Mouse (Mus musculus): ENCODE measurements around the gene E130311K13Rik. TPM values are rescaled to one million over a fixed set of nuclear protein-coding genes. Genes with fewer than 3 reads are reported as not detected.
A peak's percentile ranks its signal among the peaks of the same experiment; 100 is the strongest.

The E130311K13Rik gene
- polyA plus RNA-seq, 1 experiment from 2014 or later = 6.3 TPM

DNA sequence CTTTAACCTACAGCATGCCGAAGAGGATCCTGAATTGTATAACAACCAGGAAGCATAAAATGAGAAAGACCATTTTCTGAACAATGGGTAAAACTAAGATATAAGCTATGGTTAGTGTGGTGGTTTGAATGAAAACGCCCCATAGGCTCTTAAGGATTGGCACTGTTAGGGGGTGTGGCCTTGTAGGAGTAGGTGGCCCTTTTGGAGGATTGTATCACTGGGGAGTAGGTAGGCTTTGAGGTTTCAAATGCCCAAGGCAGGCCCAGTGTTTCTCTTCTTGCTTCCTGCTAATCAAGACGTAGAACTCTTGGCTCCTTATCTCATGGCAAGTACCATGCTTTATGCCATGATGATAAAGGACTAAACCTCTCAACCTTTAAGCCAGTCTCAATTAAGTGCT, 20.6 kb upstream of the E130311K13Rik start:
- Histone ChIP-seq H3K36me3 (ENCODE audit: control insufficient read depth, insufficient read depth, low read length) (peaks cover 3% of the 10 kb centered on the region; the same call in 1 of the 2 replicates), H3K4me2 (ENCODE audit: low read depth, low read length) (no peak overlapping the region), H3K4me1 (replicated peaks; ENCODE audit: control insufficient read depth, insufficient read depth, low read length) (no peaks in the 10 kb centered on the region), H3K9me3 (ENCODE audit: control insufficient read depth, low read length) (no peaks in the 10 kb centered on the region), H3K27ac (ENCODE audit: low read length) (no peak overlapping the region), H3K27me3 (ENCODE audit: control insufficient read depth, insufficient read depth, low read depth, low read length) (no peaks in the 10 kb centered on the region), H3K4me3 (ENCODE audit: low read length) (no peak overlapping the region), H3K9ac (ENCODE audit: low read length) (no peak overlapping the region)
- WGBS = 71% methylated on average over 3 of the region's 3 CpGs
- ATAC-seq (ENCODE audit: low read depth) = no peak

DNA sequence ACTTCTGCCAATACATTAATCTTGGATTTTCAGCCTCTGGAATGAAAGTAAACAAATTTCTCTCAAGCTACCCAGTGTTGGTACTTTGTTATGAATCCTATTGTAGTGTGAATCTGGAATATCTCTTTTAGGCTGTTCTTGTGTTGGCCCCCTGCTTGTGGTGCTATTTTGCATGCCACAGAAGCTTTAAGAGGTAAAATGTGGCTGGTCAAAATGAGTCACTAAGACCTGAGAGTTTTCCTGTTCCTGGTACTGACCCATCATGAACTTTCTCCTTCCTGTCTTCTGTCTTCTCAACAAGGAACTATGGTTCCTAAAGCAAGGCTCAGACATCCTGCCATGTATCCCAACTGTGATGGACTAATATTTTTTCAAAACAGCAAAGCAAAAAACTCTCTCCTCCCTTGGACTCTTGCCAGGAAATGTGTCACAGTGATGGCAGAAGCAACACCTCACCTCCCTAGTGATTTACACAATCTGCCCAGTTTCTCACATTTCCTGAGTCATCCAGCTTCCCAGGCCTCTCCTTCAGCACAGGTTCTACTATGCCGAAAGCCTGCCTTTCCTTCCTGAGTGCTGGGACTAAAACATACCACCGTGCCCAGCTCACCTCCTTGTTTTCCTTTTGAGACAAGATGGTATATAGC, 12.1 kb upstream of the E130311K13Rik start:
- no peak overlapping the region for H3K27ac ChIP-seq (ENCODE audit: low read length)
- no peak overlapping the region for H3K9ac ChIP-seq (ENCODE audit: low read length)
- WGBS = 71% methylated on average over 2 of the region's 2 CpGs
- no peaks in the 10 kb centered on the region for H3K4me1 ChIP-seq (replicated peaks; ENCODE audit: control insufficient read depth, insufficient read depth, low read length)
- H3K9me3 ChIP-seq (ENCODE audit: control insufficient read depth, low read length) = no peaks in the 10 kb centered on the region
- H3K27me3 ChIP-seq (ENCODE audit: control insufficient read depth, insufficient read depth, low read depth, low read length) = no peaks in the 10 kb centered on the region
- H3K4me3 ChIP-seq (ENCODE audit: low read length) = no peak overlapping the region
- peaks cover 3% of the 10 kb centered on the region; the same call in 1 of the 2 replicates for H3K36me3 ChIP-seq (ENCODE audit: control insufficient read depth, insufficient read depth, low read length)
- no peak for ATAC-seq (ENCODE audit: low read depth)
- H3K4me2 ChIP-seq (ENCODE audit: low read depth, low read length) = no peak overlapping the region

DNA sequence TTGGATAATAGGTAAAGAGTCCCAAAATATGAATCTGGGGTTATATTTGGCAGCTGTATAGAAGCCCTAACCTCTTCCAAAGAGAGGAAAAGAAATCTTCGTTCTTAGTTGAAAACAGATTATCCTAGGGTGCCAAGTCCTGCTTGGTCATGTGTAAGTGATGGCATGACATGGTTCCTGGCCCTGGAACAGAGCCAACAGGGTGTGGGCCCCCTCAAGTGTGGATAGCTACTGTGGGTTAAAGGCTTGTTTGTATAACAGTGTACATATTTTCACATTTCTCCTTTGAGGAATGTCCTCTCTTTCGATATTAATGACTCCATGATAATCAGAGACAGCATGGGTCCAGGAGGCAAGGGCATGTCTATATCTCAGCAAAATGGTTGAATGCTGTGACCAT, 9.7 kb upstream of the E130311K13Rik start:
- Histone ChIP-seq H3K4me3 (ENCODE audit: low read length) (no peak overlapping the region), H3K27me3 (ENCODE audit: control insufficient read depth, insufficient read depth, low read depth, low read length) (no peaks in the 10 kb centered on the region), H3K27ac (ENCODE audit: low read length) (no peak overlapping the region), H3K4me2 (ENCODE audit: low read depth, low read length) (no peak overlapping the region), H3K4me1 (replicated peaks; ENCODE audit: control insufficient read depth, insufficient read depth, low read length) (no peaks in the 10 kb centered on the region), H3K36me3 (ENCODE audit: control insufficient read depth, insufficient read depth, low read length) (no peaks in the 10 kb centered on the region), H3K9ac (ENCODE audit: low read length) (no peak overlapping the region), H3K9me3 (ENCODE audit: control insufficient read depth, low read length) (no peaks in the 10 kb centered on the region)
- no peak for ATAC-seq (ENCODE audit: low read depth)
- 75% methylated on average over 2 of the region's 2 CpGs for WGBS

DNA sequence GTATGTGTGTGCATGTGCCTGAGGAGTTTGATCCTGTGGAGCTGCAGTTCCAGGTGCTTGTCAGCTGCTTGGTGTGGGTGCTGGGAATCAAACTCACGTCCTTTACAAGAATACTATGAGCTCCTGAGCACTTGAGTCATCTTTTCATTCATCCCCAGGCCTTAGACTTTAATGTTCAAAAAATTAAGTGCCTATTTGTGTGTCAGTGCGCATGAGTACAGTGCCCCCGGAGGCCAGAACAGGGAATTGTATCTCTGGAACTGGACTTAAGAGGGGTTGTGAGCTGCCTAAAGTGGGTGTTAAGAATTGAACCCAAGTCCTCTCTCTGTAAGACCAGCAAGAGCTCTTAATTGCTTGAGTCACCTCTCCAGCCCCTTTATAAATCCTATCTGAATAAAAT, 9.6 kb downstream of the E130311K13Rik start:
- Histone ChIP-seq H3K9me3 (ENCODE audit: control insufficient read depth, low read length) (no peaks in the 10 kb centered on the region), H3K27ac (ENCODE audit: low read length) (no peak overlapping the region), H3K4me1 (replicated peaks; ENCODE audit: control insufficient read depth, insufficient read depth, low read length) (no peaks in the 10 kb centered on the region), H3K36me3 (ENCODE audit: control insufficient read depth, insufficient read depth, low read length) (peaks cover 4% of the 10 kb centered on the region; the same call in 1 of the 2 replicates), H3K27me3 (ENCODE audit: control insufficient read depth, insufficient read depth, low read depth, low read length) (no peaks in the 10 kb centered on the region), H3K4me2 (ENCODE audit: low read depth, low read length) (no peak overlapping the region), H3K4me3 (ENCODE audit: low read length) (no peak overlapping the region), H3K9ac (ENCODE audit: low read length) (no peak overlapping the region)
- 66% methylated on average over 3 of the region's 3 CpGs for WGBS
- ATAC-seq (ENCODE audit: low read depth) = no peak

DNA sequence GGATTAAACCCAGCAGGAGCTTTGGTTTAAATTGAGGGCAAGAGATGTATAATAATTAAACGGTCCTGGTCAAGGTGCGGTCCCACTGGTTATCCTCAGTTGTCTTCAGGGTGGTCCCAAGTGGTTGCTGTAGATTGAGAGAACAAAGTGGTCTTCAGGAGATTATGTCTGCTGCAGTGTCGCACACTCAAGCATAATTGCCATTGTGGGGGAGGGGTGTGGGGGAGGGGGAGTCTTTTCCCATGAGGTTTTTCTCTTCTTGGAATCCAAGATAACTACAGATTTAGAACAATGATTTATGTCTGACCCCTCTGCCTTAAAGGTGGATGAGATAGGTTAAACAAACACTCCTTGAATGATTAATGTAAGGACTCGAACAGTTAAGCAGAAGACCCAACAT, 19.0 kb downstream of the E130311K13Rik start:
- H3K36me3 ChIP-seq (ENCODE audit: control insufficient read depth, insufficient read depth, low read length) = peaks cover 3% of the 10 kb centered on the region; the same call in 1 of the 2 replicates
- H3K27ac ChIP-seq (ENCODE audit: low read length) = no peak overlapping the region
- no peaks in the 10 kb centered on the region for H3K27me3 ChIP-seq (ENCODE audit: control insufficient read depth, insufficient read depth, low read depth, low read length)
- H3K9ac ChIP-seq (ENCODE audit: low read length) = no peak overlapping the region
- H3K4me3 ChIP-seq (ENCODE audit: low read length) = no peak overlapping the region
- WGBS = 45% methylated on average over 4 of the region's 4 CpGs
- no peak for ATAC-seq (ENCODE audit: low read depth)
- peaks cover 2% of the 10 kb centered on the region; the same call in 1 of the 2 replicates for H3K4me1 ChIP-seq (replicated peaks; ENCODE audit: control insufficient read depth, insufficient read depth, low read length)
- H3K4me2 ChIP-seq (ENCODE audit: low read depth, low read length) = no peak overlapping the region
- H3K9me3 ChIP-seq (ENCODE audit: control insufficient read depth, low read length) = no peaks in the 10 kb centered on the region

DNA sequence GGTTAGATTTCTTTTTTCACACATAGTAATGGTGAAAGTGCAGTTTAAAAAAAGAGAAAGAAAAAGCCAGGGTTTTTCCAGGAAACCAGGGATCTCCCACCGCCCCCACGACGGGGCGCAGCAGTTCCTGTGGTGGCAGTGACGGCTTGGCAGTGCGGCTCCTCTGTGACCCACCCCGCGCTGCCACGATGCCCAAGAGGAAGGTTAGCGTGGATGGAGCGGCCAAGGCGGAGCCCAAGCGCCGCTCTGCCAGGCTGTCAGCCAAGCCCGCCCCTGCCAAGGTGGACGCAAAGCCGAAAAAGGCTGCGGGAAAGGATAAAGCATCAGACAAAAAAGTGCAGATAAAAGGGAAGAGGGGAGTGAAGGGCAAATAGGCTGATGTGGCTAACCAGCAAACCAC, 24.0 kb downstream of the E130311K13Rik start:
- Histone ChIP-seq H3K4me1 (replicated peaks; ENCODE audit: control insufficient read depth, insufficient read depth, low read length) (peaks cover 3% of the 10 kb centered on the region; the same call in 1 of the 2 replicates), H3K9me3 (ENCODE audit: control insufficient read depth, low read length) (no peaks in the 10 kb centered on the region), H3K27ac (ENCODE audit: low read length) (no peak overlapping the region), H3K36me3 (ENCODE audit: control insufficient read depth, insufficient read depth, low read length) (no peaks in the 10 kb centered on the region), H3K4me3 (ENCODE audit: low read length) (peak overlapping the region; percentile 38), H3K4me2 (ENCODE audit: low read depth, low read length) (peak overlapping the region; percentile 62), H3K27me3 (ENCODE audit: control insufficient read depth, insufficient read depth, low read depth, low read length) (no peaks in the 10 kb centered on the region; the same call in 1 of the 2 replicates), H3K9ac (ENCODE audit: low read length) (peak overlapping the region; percentile 26; the same call in 1 of the 2 replicates)
- no peak for ATAC-seq (ENCODE audit: low read depth)
- 3% methylated on average over 18 of the region's 18 CpGs for WGBS

DNA sequence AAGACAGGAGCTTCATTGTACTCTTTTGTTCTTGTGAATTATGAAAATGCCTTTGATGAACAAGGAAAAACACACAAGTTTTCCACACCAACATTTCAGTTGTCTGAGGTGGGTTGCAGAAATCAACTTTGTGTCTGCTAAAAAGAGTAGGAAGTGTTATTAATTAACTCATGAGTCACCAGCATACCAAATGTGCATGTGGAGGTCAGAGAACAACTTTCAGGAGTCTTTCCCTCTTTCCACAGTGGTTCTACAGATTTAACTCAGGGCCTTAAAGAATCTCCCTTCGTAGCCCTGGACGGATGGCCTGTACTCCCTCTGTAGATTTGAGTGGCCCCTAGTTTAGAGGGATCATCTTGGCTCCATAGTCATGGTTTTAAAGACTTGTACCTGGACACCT, 25.1 kb downstream of the E130311K13Rik start:
- Histone ChIP-seq H3K4me2 (ENCODE audit: low read depth, low read length) (no peak overlapping the region), H3K9ac (ENCODE audit: low read length) (no peak overlapping the region), H3K4me3 (ENCODE audit: low read length) (no peak overlapping the region), H3K36me3 (ENCODE audit: control insufficient read depth, insufficient read depth, low read length) (no peaks in the 10 kb centered on the region), H3K4me1 (replicated peaks; ENCODE audit: control insufficient read depth, insufficient read depth, low read length) (peaks cover 6% of the 10 kb centered on the region; the same call in 1 of the 2 replicates), H3K27me3 (ENCODE audit: control insufficient read depth, insufficient read depth, low read depth, low read length) (peaks cover under 1% of the 10 kb centered on the region; the same call in 1 of the 2 replicates), H3K9me3 (ENCODE audit: control insufficient read depth, low read length) (no peaks in the 10 kb centered on the region), H3K27ac (ENCODE audit: low read length) (no peak overlapping the region)
- no peak for ATAC-seq (ENCODE audit: low read depth)
- 72% methylated on average over 2 of the region's 2 CpGs for WGBS

DNA sequence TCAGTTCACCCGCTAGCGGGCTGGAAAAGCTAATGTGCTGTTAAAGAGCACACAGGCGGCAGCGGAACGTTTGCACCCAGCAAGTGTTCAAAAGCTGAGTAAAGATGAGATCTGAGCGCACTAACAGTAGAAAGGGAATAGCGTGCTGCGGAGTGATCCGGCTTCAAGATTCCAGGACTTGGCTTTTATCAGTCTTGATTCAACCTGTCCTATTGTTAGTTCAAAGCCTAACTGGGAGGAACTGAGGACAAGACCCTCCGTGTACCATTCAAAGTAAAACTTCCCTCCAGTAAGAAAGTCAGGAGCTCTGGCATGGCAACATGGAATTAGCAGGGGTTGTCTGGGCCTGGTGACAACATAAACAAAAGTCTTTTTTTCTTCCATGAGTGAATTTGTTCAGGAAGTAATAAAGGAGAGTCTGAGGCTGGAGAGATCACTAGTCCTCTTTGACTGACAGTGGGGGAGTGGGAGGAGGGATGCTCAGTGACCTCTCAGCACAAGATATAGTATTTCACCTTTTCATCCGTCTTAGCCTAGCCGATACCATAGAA, 29.2 kb downstream of the E130311K13Rik start:
- no peak for ATAC-seq (ENCODE audit: low read depth)
- Histone ChIP-seq H3K4me2 (ENCODE audit: low read depth, low read length) (peak overlapping the region; percentile 99), H3K9me3 (ENCODE audit: control insufficient read depth, low read length) (no peaks in the 10 kb centered on the region), H3K4me1 (replicated peaks; ENCODE audit: control insufficient read depth, insufficient read depth, low read length) (peaks cover 6% of the 10 kb centered on the region; the same call in 1 of the 2 replicates), H3K36me3 (ENCODE audit: control insufficient read depth, insufficient read depth, low read length) (no peaks in the 10 kb centered on the region), H3K27ac (ENCODE audit: low read length) (no peak overlapping the region), H3K27me3 (ENCODE audit: control insufficient read depth, insufficient read depth, low read depth, low read length) (peaks cover 5% of the 10 kb centered on the region; the same call in 1 of the 2 replicates), H3K9ac (ENCODE audit: low read length) (no peak overlapping the region), H3K4me3 (ENCODE audit: low read length) (peak overlapping the region; percentile 76)
- WGBS = 2% methylated on average over 12 of the region's 12 CpGs

DNA sequence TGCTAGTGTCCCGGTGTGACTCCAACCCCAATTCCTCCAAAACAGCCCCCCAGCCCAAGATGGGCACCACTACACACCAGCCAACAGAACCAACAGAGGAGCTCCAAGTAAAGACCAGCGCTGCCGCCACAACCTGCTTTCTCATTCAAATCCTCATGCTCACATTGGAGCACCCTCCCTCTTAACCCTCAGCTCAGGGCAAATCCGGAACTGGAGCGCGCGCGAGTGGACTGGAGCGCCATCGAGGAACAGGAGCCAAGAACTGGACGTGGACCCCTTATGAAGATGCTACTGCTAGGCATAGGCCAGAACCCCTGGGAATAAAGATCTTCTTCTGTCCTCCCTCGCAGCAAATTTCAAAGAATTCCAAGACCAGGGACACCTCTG, 30.0 kb downstream of the E130311K13Rik start, which contains the start of gene Plch1:
Gene Plch1 (minus strand): TSS at position 164 of the 387 bp plus-strand sequence.
- peak within 1 kb of the TSS; percentile 86 for H3K27ac ChIP-seq (ENCODE audit: low read length)
- H3K27me3 ChIP-seq (ENCODE audit: control insufficient read depth, insufficient read depth, low read depth, low read length) = peaks cover 5% of the 10 kb centered on the region; the same call in 1 of the 2 replicates
- peak within 1 kb of the TSS; percentile 76 for H3K4me3 ChIP-seq (ENCODE audit: low read length)
- peak; percentile 80 for ATAC-seq (ENCODE audit: low read depth)
- H3K4me2 ChIP-seq (ENCODE audit: low read depth, low read length) = peak within 1 kb of the TSS; percentile 99
- H3K9ac ChIP-seq (ENCODE audit: low read length) = peak within 1 kb of the TSS; percentile 69
- under 1% methylated on average over 12 of the region's 12 CpGs for WGBS
- H3K9me3 ChIP-seq (ENCODE audit: control insufficient read depth, low read length) = no peaks in the 10 kb centered on the region
- H3K36me3 ChIP-seq (ENCODE audit: control insufficient read depth, insufficient read depth, low read length) = no peaks in the 10 kb centered on the region
- peaks cover 8% of the 10 kb centered on the region; the same call in 1 of the 2 replicates for H3K4me1 ChIP-seq (replicated peaks; ENCODE audit: control insufficient read depth, insufficient read depth, low read length)

Data from lung, embryonic 16.5 days (tissue).